In genomic region chr13:113880564-113881171, GRCm38 (mm10) we compare ENCODE assay signal across 9 mouse cellular contexts.
A peak's percentile ranks its signal among the peaks of the same experiment; 100 is the strongest.
DNase-seq lines count a peak whose midpoint lies in the region; ATAC-seq and TF ChIP-seq lines count a peak whose summit lies in the region.
"Had no signal": no experiment of that assay in that cellular context is flagged by ENCODE, and none has a peak within 500 bp of the region (broad histone marks: within the 10 kb centered on the region; RNA-seq: fewer than 3 reads in every experiment).

No protein-coding gene starts in this region.

- no peaks in the 10 kb centered on the region for H3K4me1 ChIP-seq in lung, embryonic 14.5 days (ENCODE audit: insufficient read depth)
- peaks cover 35% of the 10 kb centered on the region for H3K4me1 ChIP-seq in forebrain, embryonic 16.5 days (replicated peaks; ENCODE audit: control insufficient read depth, insufficient read depth, low read length)
- peaks cover 4% of the 10 kb centered on the region; the same call in 1 of the 2 replicates for H3K4me1 ChIP-seq in liver, postnatal 0 days (ENCODE audit: insufficient read depth)

- no peak overlapping the region for H3K27ac ChIP-seq in lung, embryonic 14.5 days (ENCODE audit: low read depth)
- H3K27ac ChIP-seq in forebrain, embryonic 16.5 days (ENCODE audit: low read length) = no peak overlapping the region
- H3K27ac ChIP-seq in liver, postnatal 0 days (ENCODE audit: low read depth) = 0 out of 2 replicates have a peak overlapping the region, but pooled peaks have one; percentile 24

- WGBS in lung, embryonic 14.5 days = 32% methylated on average over 19 of the region's 19 CpGs
- WGBS in forebrain, embryonic 16.5 days = 32% methylated on average over 19 of the region's 19 CpGs
- WGBS in liver, postnatal 0 days (ENCODE audit: insufficient replicate concordance) = 48% methylated on average over 19 of the region's 19 CpGs

- no peak overlapping the region for H3K4me3 ChIP-seq in lung, embryonic 14.5 days (ENCODE audit: low read depth, low read length)
- H3K4me3 ChIP-seq in forebrain, embryonic 16.5 days (replicated peaks; ENCODE audit: low read length) = no peak overlapping the region
- H3K4me3 ChIP-seq in liver, postnatal 0 days (ENCODE audit: low read depth, low read length) = no peak overlapping the region

- H3K9ac ChIP-seq in lung, embryonic 14.5 days = no peak overlapping the region
- no peak overlapping the region for H3K9ac ChIP-seq in forebrain, embryonic 16.5 days (replicated peaks; ENCODE audit: low read depth, low read length)
- no peak overlapping the region for H3K9ac ChIP-seq in liver, postnatal 0 days (replicated peaks)

- TF ChIP-seq CTCF in lung, embryonic 14.5 days (IDR thresholded peaks at IDR 0.05; ENCODE audit: low read depth) = no peak
- TF ChIP-seq CTCF in liver, postnatal 0 days (IDR thresholded peaks at IDR 0.05; ENCODE audit: low read depth) = no peak

- no peak for DNase-seq in lung, embryonic 14.5 days
- DNase-seq in lung, postnatal 10 days = no peak
- DNase-seq in liver, postnatal 0 days = no peak
- DNase-seq in gastrocnemius, postnatal 36 days = no peak
- no peak for DNase-seq in MN1 (ENCODE audit: low spot score)
- no peak for DNase-seq in gastrocnemius, postnatal 4 days (ENCODE audit: low spot score in 2 of 2)
- DNase-seq: kidney, adult 9 months; lung, adult 2 months had no signal

- no peak for ATAC-seq in lung, embryonic 14.5 days (ENCODE audit: insufficient read depth)
- ATAC-seq in forebrain, embryonic 16.5 days = no peak
- no peak for ATAC-seq in liver, postnatal 0 days

- no peaks in the 10 kb centered on the region for H3K9me3 ChIP-seq in lung, embryonic 14.5 days (ENCODE audit: low read depth, low read length)
- H3K9me3 ChIP-seq in forebrain, embryonic 16.5 days (ENCODE audit: control insufficient read depth, low read length) = no peaks in the 10 kb centered on the region
- no peaks in the 10 kb centered on the region for H3K9me3 ChIP-seq in liver, postnatal 0 days (ENCODE audit: low read length)

- H3K36me3 ChIP-seq in lung, embryonic 14.5 days (ENCODE audit: insufficient read depth) = no peaks in the 10 kb centered on the region
- H3K36me3 ChIP-seq in forebrain, embryonic 16.5 days (ENCODE audit: control insufficient read depth, insufficient read depth) = no peaks in the 10 kb centered on the region
- no peaks in the 10 kb centered on the region for H3K36me3 ChIP-seq in liver, postnatal 0 days (replicated peaks; ENCODE audit: insufficient read depth, low read length)

- intact Hi-C loops in gastrocnemius, postnatal 36 days (cut with DNase I) = no loop called here

- no peaks in the 10 kb centered on the region for H3K27me3 ChIP-seq in lung, embryonic 14.5 days (ENCODE audit: insufficient read depth, low read length)
- H3K27me3 ChIP-seq in forebrain, embryonic 16.5 days (replicated peaks; ENCODE audit: control insufficient read depth, insufficient read depth, low read length) = no peaks in the 10 kb centered on the region
- no peaks in the 10 kb centered on the region for H3K27me3 ChIP-seq in liver, postnatal 0 days (ENCODE audit: insufficient read depth, low read length)

- TF ChIP-seq EP300 in liver, postnatal 0 days (IDR thresholded peaks at IDR 0.05; ENCODE audit: low read depth) = no peak

- H3K4me2 ChIP-seq in lung, embryonic 14.5 days = 0 out of 2 replicates have a peak overlapping the region, but pooled peaks have one; percentile 12
- peak overlapping the region; percentile 1 for H3K4me2 ChIP-seq in forebrain, embryonic 16.5 days (ENCODE audit: low read length)
- peak overlapping the region; percentile 51 for H3K4me2 ChIP-seq in liver, postnatal 0 days (ENCODE audit: low read depth, low read length)

Comparison
In these comparisons a context has a peak if more than half of its experiments do, and no peak if none do; other contexts are left out.
1. H3K4me2 ChIP-seq: peak in every context shown above with its lines; median percentile 51 in liver, postnatal 0 days; 12 in lung, embryonic 14.5 days; 1 in forebrain, embryonic 16.5 days.